ENCODE assay signal across 8 mouse cellular contexts in genomic region chr4:155811929-155812664, GRCm38 (mm10). TPM values are rescaled to one million over a fixed set of nuclear protein-coding genes. Genes with fewer than 3 reads are reported as not detected.
DNase-seq lines count a peak whose midpoint lies in the region; ATAC-seq and TF ChIP-seq lines count a peak whose summit lies in the region.

TSS of gene Ccnl2 (plus strand) at chr4:155812489.

- peak within 1 kb of the TSS; percentile 73 for H3K4me2 ChIP-seq in forebrain, postnatal 0 days (ENCODE audit: low read depth)
- peak within 1 kb of the TSS; percentile 62 for H3K4me2 ChIP-seq in lung, embryonic 15.5 days

- under 1% methylated on average over 55 of the region's 60 CpGs for WGBS in cerebellum, adult 2 months
- 3% methylated on average over 56 of the region's 60 CpGs for WGBS in forebrain, postnatal 0 days
- under 1% methylated on average over 58 of the region's 60 CpGs for WGBS in lung, embryonic 15.5 days

- H3K27me3 ChIP-seq in MEL (ENCODE audit: control insufficient read depth in 1 of 2, insufficient read depth in 2 of 2, low read length in 2 of 2): no peaks in the 10 kb centered on the region
- no peaks in the 10 kb centered on the region for H3K27me3 ChIP-seq in cerebellum, adult 2 months (ENCODE audit: control insufficient read depth, insufficient read depth, low read length)
- no peaks in the 10 kb centered on the region for H3K27me3 ChIP-seq in forebrain, postnatal 0 days (ENCODE audit: insufficient read depth, low read length)
- no peaks in the 10 kb centered on the region for H3K27me3 ChIP-seq in lung, embryonic 15.5 days

- H3K4me1 ChIP-seq in MEL (ENCODE audit: control insufficient read depth in 1 of 2, insufficient read depth in 2 of 2, low read length in 2 of 2): peaks cover 6 to 20% of the 10 kb centered on the region in 2 experiments
- peaks cover 8% of the 10 kb centered on the region; the same call in 1 of the 2 replicates for H3K4me1 ChIP-seq in cerebellum, adult 2 months (ENCODE audit: control insufficient read depth, insufficient read depth, low read length)
- peaks cover 9% of the 10 kb centered on the region; the same call in 1 of the 2 replicates for H3K4me1 ChIP-seq in forebrain, postnatal 0 days (ENCODE audit: insufficient read depth)
- peaks cover 25% of the 10 kb centered on the region for H3K4me1 ChIP-seq in lung, embryonic 15.5 days

- no peak for TF ChIP-seq RAD21 in MEL (IDR thresholded peaks at IDR 0.05; ENCODE audit: low read depth, low read length)

- peak within 1 kb of the TSS; percentile 97 for H3K9ac ChIP-seq in MEL (ENCODE audit: control insufficient read depth, low read depth, low read length, poor library complexity, severe bottlenecking)
- peak within 1 kb of the TSS; percentile 99 for H3K9ac ChIP-seq in forebrain, postnatal 0 days
- peak within 1 kb of the TSS; percentile 97 for H3K9ac ChIP-seq in lung, embryonic 15.5 days

- H3K79me2 ChIP-seq in MEL (ENCODE audit: control insufficient read depth, insufficient read depth, low read length, poor library complexity): peaks cover 37% of the 10 kb centered on the region

- TF ChIP-seq EP300 in MEL (IDR thresholded peaks at IDR 0.05; ENCODE audit: low read depth in 1 of 2, low read length in 2 of 2): no peak

- DNase-seq in MEL (ENCODE audit: low read depth, low spot score): peak; percentile 98
- DNase-seq in cerebellum, adult 2 months: peak; percentile 92 to 95
- DNase-seq in forebrain, postnatal 0 days: peak; percentile 99
- DNase-seq in heart, postnatal 4 days: peak; percentile 94
- DNase-seq in layer of hippocampus, adult 8-10 months (ENCODE audit: low spot score in 2 of 2): peak; percentile 90 to 91
- peak; percentile 93 for DNase-seq in ovary, adult 18-20 months (ENCODE audit: low spot score)
- DNase-seq in thymus, postnatal 0 days (ENCODE audit: low spot score): peak; percentile 98

- H3K27ac ChIP-seq in MEL (ENCODE audit: control insufficient read depth, low read depth, low read length): peak within 1 kb of the TSS; percentile 95
- peak within 1 kb of the TSS; percentile 85 for H3K27ac ChIP-seq in cerebellum, adult 2 months (ENCODE audit: insufficient read depth, low read length)
- H3K27ac ChIP-seq in forebrain, postnatal 0 days (ENCODE audit: low read depth, low read length): peak within 1 kb of the TSS; percentile 90
- peak within 1 kb of the TSS; percentile 87 for H3K27ac ChIP-seq in lung, embryonic 15.5 days

- no peaks in the 10 kb centered on the region for H3K9me3 ChIP-seq in MEL (replicated peaks; ENCODE audit: insufficient read depth, low read length)
- no peaks in the 10 kb centered on the region for H3K9me3 ChIP-seq in forebrain, postnatal 0 days (ENCODE audit: low read length)
- no peaks in the 10 kb centered on the region for H3K9me3 ChIP-seq in lung, embryonic 15.5 days

- TF ChIP-seq POLR2A in MEL (IDR thresholded peaks at IDR 0.05; ENCODE audit: control insufficient read depth in 1 of 2, insufficient read depth in 1 of 2, low read depth in 1 of 2, low read length in 2 of 2, poor library complexity in 1 of 2): peak; percentile 64 to 89; a peak in 3 of 4 replicates
- peak; percentile 57; the same call in 1 of the 2 replicates for TF ChIP-seq POLR2A in cerebellum, adult 2 months (IDR thresholded peaks at IDR 0.05; ENCODE audit: borderline replicate concordance, insufficient read depth, low read length)

- peaks cover 26 to 29% of the 10 kb centered on the region in 2 experiments for H3K36me3 ChIP-seq in MEL (ENCODE audit: control insufficient read depth in 1 of 2, insufficient read depth in 2 of 2, low read length in 2 of 2)
- H3K36me3 ChIP-seq in forebrain, postnatal 0 days (ENCODE audit: insufficient read depth): peaks cover 53% of the 10 kb centered on the region
- peaks cover 66% of the 10 kb centered on the region for H3K36me3 ChIP-seq in lung, embryonic 15.5 days

- H3K4me3 ChIP-seq in MEL (ENCODE audit: control insufficient read depth in 1 of 2, insufficient read depth in 1 of 2, low read depth in 2 of 2, low read length in 2 of 2): peak within 1 kb of the TSS; percentile 76 to 92
- peak within 1 kb of the TSS; percentile 98 for H3K4me3 ChIP-seq in cerebellum, adult 2 months (replicated peaks; ENCODE audit: insufficient read depth, low read depth, low read length)
- H3K4me3 ChIP-seq in forebrain, postnatal 0 days (ENCODE audit: low read depth, low read length): peak within 1 kb of the TSS; percentile 99
- peak within 1 kb of the TSS; percentile 91 for H3K4me3 ChIP-seq in lung, embryonic 15.5 days

- ATAC-seq in forebrain, postnatal 0 days: peak; percentile 99
- ATAC-seq in lung, embryonic 15.5 days (ENCODE audit: borderline replicate concordance, extremely low read depth, low FRiP score, low TSS enrichment): peak; percentile 99

- no peak for TF ChIP-seq CTCF in MEL (IDR thresholded peaks at IDR 0.05 in 2 of 3, conservative IDR thresholded peaks at IDR 0.05 in 1 of 3; ENCODE audit: control insufficient read depth in 1 of 3, insufficient read depth in 1 of 3, low read depth in 2 of 3, low read length in 3 of 3, poor library complexity in 1 of 3, severe bottlenecking in 1 of 3)
- no peak for TF ChIP-seq CTCF in cerebellum, adult 2 months (IDR thresholded peaks at IDR 0.05; ENCODE audit: borderline replicate concordance, insufficient read depth, low read depth, low read length)
- TF ChIP-seq CTCF in forebrain, postnatal 0 days (IDR thresholded peaks at IDR 0.05; ENCODE audit: low read depth): peak; percentile 5; the same call in 1 of the 2 replicates

TF ChIP-seq in MEL, 35 proteins besides CTCF, POLR2A, EP300 and RAD21 (continues in another document):
- TF ChIP-seq KAT2A (conservative IDR thresholded peaks at IDR 0.05; ENCODE audit: low read depth, low read length) (no peak; the same call in 1 of the 2 replicates), ZKSCAN1 (IDR thresholded peaks at IDR 0.05; ENCODE audit: low read depth, low read length) (no peak), BHLHE40 (IDR thresholded peaks at IDR 0.05; ENCODE audit: borderline replicate concordance, low read depth, low read length) (no peak), ELF1 (IDR thresholded peaks at IDR 0.05; ENCODE audit: low read depth, low read length) (peak; percentile 89), UBTF (IDR thresholded peaks at IDR 0.05; ENCODE audit: borderline replicate concordance, insufficient read depth, low read depth, low read length) (no peak), JUND (IDR thresholded peaks at IDR 0.05; ENCODE audit: low read depth, low read length) (no peak), NRF1 (IDR thresholded peaks at IDR 0.05; ENCODE audit: insufficient read depth, low read depth, low read length, poor library complexity, severe bottlenecking) (peak; percentile 50; the same call in 1 of the 2 replicates), POLR2AphosphoS2 (IDR thresholded peaks at IDR 0.05; ENCODE audit: low read length) (peak; percentile 96), CHD2 (IDR thresholded peaks at IDR 0.05; ENCODE audit: low read length) (no peak; the same call in none of the 2 replicates), MAZ (IDR thresholded peaks at IDR 0.05; ENCODE audit: low read depth, low read length) (peak; percentile 57; the same call in 1 of the 2 replicates), USF2 (IDR thresholded peaks at IDR 0.05; ENCODE audit: borderline replicate concordance in 1 of 2, insufficient read depth in 1 of 2, low read depth in 1 of 2, low read length in 2 of 2) (no peak), TBP (IDR thresholded peaks at IDR 0.05; ENCODE audit: low read depth, low read length) (peak; percentile 75), NELFE (IDR thresholded peaks at IDR 0.05; ENCODE audit: low read depth, low read length) (peak; percentile 76), MYB (IDR thresholded peaks at IDR 0.05; ENCODE audit: low read depth, low read length) (no peak), SIN3A (IDR thresholded peaks at IDR 0.05; ENCODE audit: low read length) (peak; percentile 86), HCFC1 (IDR thresholded peaks at IDR 0.05; ENCODE audit: low read depth, low read length) (peak; percentile 87), ZMIZ1 (IDR thresholded peaks at IDR 0.05; ENCODE audit: low read depth, low read length) (peak; percentile 89), RCOR1 (IDR thresholded peaks at IDR 0.05; ENCODE audit: low read depth, low read length) (no peak), TCF12 (IDR thresholded peaks at IDR 0.05; ENCODE audit: low read depth, low read length) (peak; percentile 63), USF1 (IDR thresholded peaks at IDR 0.05; ENCODE audit: low read depth, low read length) (no peak), MAFK (IDR thresholded peaks at IDR 0.05; ENCODE audit: borderline replicate concordance, low read depth, low read length) (no peak), ZC3H11A (IDR thresholded peaks at IDR 0.05; ENCODE audit: low read depth, low read length) (no peak; the same call in 1 of the 2 replicates), MYC (IDR thresholded peaks at IDR 0.05; ENCODE audit: low read depth, low read length) (peak; percentile 92), TAL1 (IDR thresholded peaks at IDR 0.05; ENCODE audit: low read length) (no peak), CHD1 (IDR thresholded peaks at IDR 0.05; ENCODE audit: low read depth, low read length) (no peak; the same call in 1 of the 2 replicates), POLR2AphosphoS5 (IDR thresholded peaks at IDR 0.05; ENCODE audit: borderline replicate concordance, low read depth, low read length) (no peak), ZNF384 (IDR thresholded peaks at IDR 0.05; ENCODE audit: low read depth, low read length) (no peak), GATA1 (IDR thresholded peaks at IDR 0.05; ENCODE audit: low read depth, low read length) (no peak), GABPA (IDR thresholded peaks at IDR 0.05; ENCODE audit: low read depth, low read length) (no peak), MEF2A (IDR thresholded peaks at IDR 0.05; ENCODE audit: extremely low read depth, insufficient replicate concordance, low read depth, low read length, poor library complexity, severe bottlenecking) (no peak), MXI1 (IDR thresholded peaks at IDR 0.05; ENCODE audit: low read depth, low read length) (peak; percentile 89)

RNA-seq across cellular contexts. Expression of gene Ccnl2, which starts in this region (rescaled TPM):
- total RNA-seq in MEL (2012; rRNA removed): 38.2 and 46.1 TPM in 2 replicates
- 100 to 1,000 TPM in 1 of 2 experiments, 10 to 100 TPM in 1; 48.6 to 103 TPM for polyA plus RNA-seq in MEL (2012; ENCODE audit: insufficient read depth in 1 of 2, insufficient read length in 2 of 2, low read depth in 1 of 2, low replicate concordance in 2 of 2, missing spikeins in 1 of 2)
- polyA plus RNA-seq in cerebellum, adult 2 months (2012; rRNA removed): 171 and 172 TPM in 2 replicates
- total RNA-seq in forebrain, postnatal 0 days (2014; rRNA removed): 112 and 113 TPM in 2 replicates
- polyA plus RNA-seq in forebrain, postnatal 0 days (2015; fragmentation: Nextera tagmentation; extraction: Ambion mirVana): 48.3 and 68.3 TPM in 2 replicates
- 10 to 100 TPM; 58.2 to 59.4 TPM for total RNA-seq in heart, postnatal 4 days (2021)
- 100 to 1,000 TPM in 1 of 4 experiments, 10 to 100 TPM in 3; 69.6 to 104 (median 79.7) TPM for total RNA-seq in layer of hippocampus, adult 8-10 months (2022)
- polyA plus RNA-seq in lung, embryonic 15.5 days (2015; fragmentation: Nextera tagmentation; extraction: Ambion mirVana): 152 and 169 TPM in 2 replicates
- 139 and 162 TPM in 2 replicates for polyA plus RNA-seq in thymus, postnatal 0 days (2015; fragmentation: Nextera tagmentation; extraction: Ambion mirVana)

Comparison
In these comparisons a context has a peak if more than half of its experiments do, and no peak if none do; other contexts are left out.
1. Peak in every context shown above with its lines: DNase-seq, ATAC-seq, H3K4me3 ChIP-seq and H3K27ac ChIP-seq.